Mouse (Mus musculus): ENCODE results near the gene Lgr6.

GRCm38 (mm10) chr1:135030121-135030520, 75.0 kb downstream of the Lgr6 start:
- TF ChIP-seq POLR2A (IDR thresholded peaks at IDR 0.05; ENCODE audit: borderline replicate concordance, extremely low read depth, insufficient read depth, insufficient read length, poor library complexity, severe bottlenecking), result no peak
- 0 out of 2 replicates have a peak, but pooled peaks have one; percentile 2 for TF ChIP-seq CTCF (IDR thresholded peaks at IDR 0.05; ENCODE audit: borderline replicate concordance, extremely low read depth, insufficient read depth, insufficient read length)

All from brain, embryonic 14.5 days (tissue).